Mouse (Mus musculus): ENCODE measurements at regions not wholly inside any gene's neighbourhood (a gene's known extent, or its start where the extent isn't known, plus 50 kb on each side); places are given as distances from the start of the nearest gene placed in this dataset.

GRCm38 (mm10) chr15:96129699-96130098 lies 157.6 kb upstream of the Arid2 start:
- no peak for DNase-seq (ENCODE audit: low spot score)
- ATAC-seq (replicated peaks; ENCODE audit: insufficient number of reproducible peaks, low FRiP score, low TSS enrichment, low read depth) = no peak
- Histone ChIP-seq H3K36me3 (replicated peaks; ENCODE audit: control insufficient read depth, insufficient read depth, low read depth, low read length) (no peaks in the 10 kb centered on the region), H3K9me3 (replicated peaks; ENCODE audit: control insufficient read depth, low read length) (no peaks in the 10 kb centered on the region), H3K4me2 (ENCODE audit: low read depth, low read length) (no peak overlapping the region), H3K4me1 (ENCODE audit: control insufficient read depth, insufficient read depth, low read length) (no peaks in the 10 kb centered on the region), H3K4me3 (ENCODE audit: low read depth, low read length) (no peak overlapping the region), H3K27me3 (ENCODE audit: control insufficient read depth, insufficient read depth, low read length) (no peaks in the 10 kb centered on the region), H3K27ac (replicated peaks; ENCODE audit: low read depth, low read length) (no peak overlapping the region), H3K9ac (replicated peaks; ENCODE audit: low read length) (no peak overlapping the region)
- 73% methylated on average over 4 of the region's 4 CpGs for WGBS

GRCm38 (mm10) chr15:96130531-96130930 lies 156.8 kb upstream of the Arid2 start:
- H3K4me1 ChIP-seq (ENCODE audit: control insufficient read depth, insufficient read depth, low read length) = no peaks in the 10 kb centered on the region; the same call in 1 of the 2 replicates
- H3K9ac ChIP-seq (replicated peaks; ENCODE audit: low read length) = no peak overlapping the region
- H3K4me3 ChIP-seq (ENCODE audit: low read depth, low read length) = no peak overlapping the region
- no peak overlapping the region for H3K4me2 ChIP-seq (ENCODE audit: low read depth, low read length)
- H3K36me3 ChIP-seq (replicated peaks; ENCODE audit: control insufficient read depth, insufficient read depth, low read depth, low read length) = no peaks in the 10 kb centered on the region
- no peak for DNase-seq (ENCODE audit: low spot score)
- ATAC-seq (replicated peaks; ENCODE audit: insufficient number of reproducible peaks, low FRiP score, low TSS enrichment, low read depth) = no peak
- H3K9me3 ChIP-seq (replicated peaks; ENCODE audit: control insufficient read depth, low read length) = no peaks in the 10 kb centered on the region
- WGBS = 56% methylated on average over 7 of the region's 8 CpGs
- H3K27ac ChIP-seq (replicated peaks; ENCODE audit: low read depth, low read length) = no peak overlapping the region
- no peaks in the 10 kb centered on the region for H3K27me3 ChIP-seq (ENCODE audit: control insufficient read depth, insufficient read depth, low read length)

GRCm38 (mm10) chr15:96131582-96132091 lies 155.7 kb upstream of the Arid2 start:
- no peak overlapping the region for H3K4me2 ChIP-seq (ENCODE audit: low read depth, low read length)
- DNase-seq (ENCODE audit: low spot score) (no peak), ATAC-seq (replicated peaks; ENCODE audit: insufficient number of reproducible peaks, low FRiP score, low TSS enrichment, low read depth) (no peak)
- no peaks in the 10 kb centered on the region for H3K9me3 ChIP-seq (replicated peaks; ENCODE audit: control insufficient read depth, low read length)
- no peak overlapping the region for H3K27ac ChIP-seq (replicated peaks; ENCODE audit: low read depth, low read length)
- no peak overlapping the region for H3K9ac ChIP-seq (replicated peaks; ENCODE audit: low read length)
- no peaks in the 10 kb centered on the region; the same call in 1 of the 2 replicates for H3K4me1 ChIP-seq (ENCODE audit: control insufficient read depth, insufficient read depth, low read length)
- H3K36me3 ChIP-seq (replicated peaks; ENCODE audit: control insufficient read depth, insufficient read depth, low read depth, low read length) = no peaks in the 10 kb centered on the region
- H3K4me3 ChIP-seq (ENCODE audit: low read depth, low read length) = no peak overlapping the region
- H3K27me3 ChIP-seq (ENCODE audit: control insufficient read depth, insufficient read depth, low read length) = no peaks in the 10 kb centered on the region

- H3K36me3 ChIP-seq (replicated peaks; ENCODE audit: control insufficient read depth, insufficient read depth, low read depth, low read length) = no peaks in the 10 kb centered on the region
- no peak overlapping the region for H3K4me3 ChIP-seq (ENCODE audit: low read depth, low read length)
- H3K27ac ChIP-seq (replicated peaks; ENCODE audit: low read depth, low read length) = no peak overlapping the region
- no peaks in the 10 kb centered on the region for H3K27me3 ChIP-seq (ENCODE audit: control insufficient read depth, insufficient read depth, low read length)
- ATAC-seq (replicated peaks; ENCODE audit: insufficient number of reproducible peaks, low FRiP score, low TSS enrichment, low read depth) (no peak), DNase-seq (ENCODE audit: low spot score) (no peak)
- H3K4me2 ChIP-seq (ENCODE audit: low read depth, low read length) = no peak overlapping the region
- WGBS = 74% methylated on average over 3 of the region's 3 CpGs
- no peaks in the 10 kb centered on the region for H3K9me3 ChIP-seq (replicated peaks; ENCODE audit: control insufficient read depth, low read length)
- H3K9ac ChIP-seq (replicated peaks; ENCODE audit: low read length) = no peak overlapping the region
- no peaks in the 10 kb centered on the region; the same call in 1 of the 2 replicates for H3K4me1 ChIP-seq (ENCODE audit: control insufficient read depth, insufficient read depth, low read length)
Observed at GRCm38 (mm10) chr15:96132636-96133035, 154.7 kb upstream of the Arid2 start.

GRCm38 (mm10) chr15:96135250-96135731 lies 152.0 kb upstream of the Arid2 start:
- H3K9ac ChIP-seq (replicated peaks; ENCODE audit: low read length) = no peak overlapping the region
- H3K36me3 ChIP-seq (replicated peaks; ENCODE audit: control insufficient read depth, insufficient read depth, low read depth, low read length) = no peaks in the 10 kb centered on the region
- 0 out of 2 replicates have a peak overlapping the region, but pooled peaks have one; percentile 2 for H3K4me2 ChIP-seq (ENCODE audit: low read depth, low read length)
- no peaks in the 10 kb centered on the region; the same call in 1 of the 2 replicates for H3K4me1 ChIP-seq (ENCODE audit: control insufficient read depth, insufficient read depth, low read length)
- H3K4me3 ChIP-seq (ENCODE audit: low read depth, low read length) = no peak overlapping the region
- H3K27me3 ChIP-seq (ENCODE audit: control insufficient read depth, insufficient read depth, low read length) = no peaks in the 10 kb centered on the region
- no peaks in the 10 kb centered on the region for H3K9me3 ChIP-seq (replicated peaks; ENCODE audit: control insufficient read depth, low read length)
- ATAC-seq (replicated peaks; ENCODE audit: insufficient number of reproducible peaks, low FRiP score, low TSS enrichment, low read depth) (no peak), DNase-seq (ENCODE audit: low spot score) (peak; percentile 30)
- no peak overlapping the region for H3K27ac ChIP-seq (replicated peaks; ENCODE audit: low read depth, low read length)
- WGBS = 6% methylated on average over 13 of the region's 13 CpGs

GRCm38 (mm10) chr15:96135816-96136215 lies 151.5 kb upstream of the Arid2 start:
- Histone ChIP-seq H3K27ac (replicated peaks; ENCODE audit: low read depth, low read length) (no peak overlapping the region), H3K27me3 (ENCODE audit: control insufficient read depth, insufficient read depth, low read length) (no peaks in the 10 kb centered on the region), H3K9ac (replicated peaks; ENCODE audit: low read length) (no peak overlapping the region), H3K4me1 (ENCODE audit: control insufficient read depth, insufficient read depth, low read length) (no peaks in the 10 kb centered on the region; the same call in 1 of the 2 replicates), H3K36me3 (replicated peaks; ENCODE audit: control insufficient read depth, insufficient read depth, low read depth, low read length) (no peaks in the 10 kb centered on the region), H3K4me3 (ENCODE audit: low read depth, low read length) (no peak overlapping the region), H3K9me3 (replicated peaks; ENCODE audit: control insufficient read depth, low read length) (no peaks in the 10 kb centered on the region), H3K4me2 (ENCODE audit: low read depth, low read length) (no peak overlapping the region)
- DNase-seq (ENCODE audit: low spot score) = no peak
- WGBS = 24% methylated on average over 6 of the region's 6 CpGs
- ATAC-seq (replicated peaks; ENCODE audit: insufficient number of reproducible peaks, low FRiP score, low TSS enrichment, low read depth) = no peak

GRCm38 (mm10) chr15:96137534-96137933 lies 149.8 kb upstream of the Arid2 start:
- WGBS = 86% methylated on average over 17 of the region's 17 CpGs
- H3K9ac ChIP-seq (replicated peaks; ENCODE audit: low read length) = no peak overlapping the region
- H3K27ac ChIP-seq (replicated peaks; ENCODE audit: low read depth, low read length) = no peak overlapping the region
- no peaks in the 10 kb centered on the region for H3K36me3 ChIP-seq (replicated peaks; ENCODE audit: control insufficient read depth, insufficient read depth, low read depth, low read length)
- H3K4me1 ChIP-seq (ENCODE audit: control insufficient read depth, insufficient read depth, low read length) = no peaks in the 10 kb centered on the region; the same call in 1 of the 2 replicates
- no peaks in the 10 kb centered on the region for H3K27me3 ChIP-seq (ENCODE audit: control insufficient read depth, insufficient read depth, low read length)
- DNase-seq (ENCODE audit: low spot score) (no peak), ATAC-seq (replicated peaks; ENCODE audit: insufficient number of reproducible peaks, low FRiP score, low TSS enrichment, low read depth) (no peak)
- no peaks in the 10 kb centered on the region for H3K9me3 ChIP-seq (replicated peaks; ENCODE audit: control insufficient read depth, low read length)
- H3K4me3 ChIP-seq (ENCODE audit: low read depth, low read length) = no peak overlapping the region
- no peak overlapping the region for H3K4me2 ChIP-seq (ENCODE audit: low read depth, low read length)

GRCm38 (mm10) chr15:96137945-96138344 lies 149.4 kb upstream of the Arid2 start:
- H3K4me1 ChIP-seq (ENCODE audit: control insufficient read depth, insufficient read depth, low read length) = no peaks in the 10 kb centered on the region; the same call in 1 of the 2 replicates
- WGBS = 85% methylated on average over 3 of the region's 3 CpGs
- no peaks in the 10 kb centered on the region for H3K36me3 ChIP-seq (replicated peaks; ENCODE audit: control insufficient read depth, insufficient read depth, low read depth, low read length)
- no peak overlapping the region for H3K4me2 ChIP-seq (ENCODE audit: low read depth, low read length)
- no peak for ATAC-seq (replicated peaks; ENCODE audit: insufficient number of reproducible peaks, low FRiP score, low TSS enrichment, low read depth)
- H3K4me3 ChIP-seq (ENCODE audit: low read depth, low read length) = no peak overlapping the region
- H3K27ac ChIP-seq (replicated peaks; ENCODE audit: low read depth, low read length) = no peak overlapping the region
- no peak for DNase-seq (ENCODE audit: low spot score)
- H3K27me3 ChIP-seq (ENCODE audit: control insufficient read depth, insufficient read depth, low read length) = no peaks in the 10 kb centered on the region
- H3K9ac ChIP-seq (replicated peaks; ENCODE audit: low read length) = no peak overlapping the region
- no peaks in the 10 kb centered on the region for H3K9me3 ChIP-seq (replicated peaks; ENCODE audit: control insufficient read depth, low read length)

Data from embryonic facial prominence, embryonic 11.5 days (tissue).